Mouse (Mus musculus) stomach, embryonic 14.5 days (tissue): Measurements from ENCODE around the gene Plekha1. TPM values are rescaled to one million over a fixed set of nuclear protein-coding genes. Genes with fewer than 3 reads are reported as not detected.

Source experiments
- ATAC-seq: fragments of 200-750 bp; cut with Nextera tagmentation; 2 replicates; pipeline ENCODE4 v1.8.0; 2017; ENCODE audit warnings: low read depth, moderate TSS enrichment; ENCODE audit not compliant: insufficient number of reproducible peaks, insufficient read depth, low FRiP score
- H3K27ac ChIP-seq: fragments of 300-500 bp; sonication (generic); 2 replicates; pipeline ENCODE4 v1.5.1; 2014; ENCODE audit warnings: mild to moderate bottlenecking, low read length, moderate library complexity, mixed read lengths
- H3K27me3 ChIP-seq: fragments of 300-500 bp; sonication (generic); 2 replicates; pipeline ENCODE4 v1.6.1; 2014; ENCODE audit warnings: low read length, control low read depth, mixed read lengths; ENCODE audit not compliant: control insufficient read depth, insufficient read depth
- H3K36me3 ChIP-seq: fragments of 300-500 bp; sonication (generic); 2 replicates; pipeline ENCODE4 v1.6.1; 2014; ENCODE audit warnings: mild to moderate bottlenecking, control low read depth, low read length, moderate library complexity, mixed read lengths; ENCODE audit not compliant: control insufficient read depth, insufficient read depth
- H3K4me1 ChIP-seq: fragments of 300-500 bp; sonication (generic); 2 replicates; pipeline ENCODE4 v1.6.1; 2014; ENCODE audit warnings: low read length, control low read depth, mixed read lengths; ENCODE audit not compliant: control insufficient read depth, insufficient read depth
- H3K4me2 ChIP-seq: fragments of 300-500 bp; sonication (generic); replicated peaks from 2 replicates; pipeline ENCODE4 v1.6.1; 2014; ENCODE audit warnings: low read depth, low read length, control low read depth
- H3K4me3 ChIP-seq: fragments of 300-500 bp; sonication (generic); 2 replicates; pipeline ENCODE4 v1.5.1; 2014; ENCODE audit warnings: low read depth, low read length, control low read depth
- H3K9ac ChIP-seq: fragments of 300-500 bp; sonication (generic); replicated peaks from 2 replicates; pipeline ENCODE4 v1.6.1; 2014; ENCODE audit warnings: low read depth, mild to moderate bottlenecking, control low read depth, low read length, moderate library complexity, mixed read lengths
- H3K9me3 ChIP-seq: fragments of 300-500 bp; sonication (generic); 2 replicates; pipeline ENCODE4 v1.6.1; 2016; ENCODE audit warnings: low read depth, low read length, control low read depth; ENCODE audit not compliant: control insufficient read depth
- WGBS: fragments of 180-500 bp; shearing (Covaris S2); extraction: QIAGEN DNeasy Blood & Tissue Kit; methylation state at CpG from one replicate; pipeline ENCODE4 v1.1.7; 2014; 5-methylcytosine and 5-hydroxymethylcytosine counted together
- microRNA-seq: library from miRNA; unstranded; fragments of <30 nt; microRNA quantifications from one replicate; pipeline ENCODE4, GENCODE M21; 2016
- polyA plus RNA-seq: library from polyadenylated mRNA; unstranded; fragments of >200 nt; fragmentation: Nextera tagmentation; extraction: Ambion mirVana; gene quantifications from 2 replicates; pipeline ENCODE4 v1.2.1, GENCODE M21; 2014

Plekha1 gene
- polyA plus RNA-seq, 1 experiment from 2014 or later = 47.1 TPM

DNA sequence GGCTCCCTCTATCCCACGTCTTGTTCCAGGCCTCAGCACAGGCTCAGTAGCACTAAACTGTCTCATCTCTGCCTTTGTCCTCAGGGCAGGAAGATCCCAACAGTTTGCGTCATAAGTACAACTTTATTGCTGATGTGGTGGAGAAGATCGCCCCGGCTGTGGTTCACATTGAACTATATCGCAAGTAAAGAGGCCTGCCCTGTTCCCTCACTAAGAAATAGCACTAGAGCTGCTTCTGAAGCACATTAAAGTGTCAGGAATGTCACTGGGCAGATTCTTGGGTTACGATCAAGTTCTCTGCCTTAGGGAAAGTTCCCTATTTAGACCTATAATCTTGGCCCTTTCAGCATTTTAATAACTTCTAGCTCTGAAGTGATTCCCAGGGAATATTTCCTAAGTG lies 95.9 kb downstream of the Plekha1 start:
- ATAC-seq = no peak
- Histone ChIP-seq H3K9me3 (no peaks in the 10 kb centered on the region), H3K4me2 (no peak overlapping the region), H3K4me3 (no peak overlapping the region), H3K27me3 (no peaks in the 10 kb centered on the region), H3K27ac (no peak overlapping the region), H3K4me1 (peaks cover 40% of the 10 kb centered on the region), H3K9ac (no peak overlapping the region), H3K36me3 (no peaks in the 10 kb centered on the region)
- 84% methylated on average over 6 of the region's 6 CpGs for WGBS

Small RNA genes lying within 50 kb of the gene (microRNA-seq; reads per million reads assigned to microRNA genes)
- not detected for gene Mir7061

Other genes with a start within 250 kb of the Plekha1 start
- gene Btbd16, start 91.7 kb upstream of the Plekha1 start, polyA plus RNA-seq = 0.23 TPM in 1 of 2 replicates, not detected in the other
- 10.2 and 14.7 TPM in 2 replicates for gene Htra1, start 70.4 kb downstream of the Plekha1 start, polyA plus RNA-seq
- gene Dmbt1, start 166.3 kb downstream of the Plekha1 start, polyA plus RNA-seq = 7.4 and 10.9 TPM in 2 replicates